Mouse (Mus musculus) myocyte (in vitro differentiated cells): ENCODE results near the gene Lrrc8b.

Source experiments
- MAX ChIP-seq: IDR thresholded peaks from one replicate; pipeline ENCODE4 v1.6.1; 2011; ENCODE audit warnings: low read depth, mild to moderate bottlenecking, control low read depth
- MYOD1 ChIP-seq, 3 experiments: IDR thresholded peaks; one replicate each; pipeline ENCODE4 v1.6.1; 2011; ENCODE audit warnings: control low read depth in 2 of 3, low read depth in 2 of 3, mild to moderate bottlenecking in 2 of 3, moderate library complexity in 1 of 3; ENCODE audit not compliant: insufficient read length in 2 of 3, control insufficient read depth in 1 of 3
- MYOG ChIP-seq, 3 experiments: IDR thresholded peaks; one replicate each; pipeline ENCODE4 v1.6.1; 2011; ENCODE audit warnings: control low read depth in 2 of 3, low read depth in 2 of 3, mild to moderate bottlenecking in 2 of 3; ENCODE audit not compliant: insufficient read length in 2 of 3, control insufficient read depth in 1 of 3, insufficient read depth in 1 of 3
- POLR2A ChIP-seq: IDR thresholded peaks from one replicate; pipeline ENCODE4 v1.6.1; 2011; ENCODE audit warnings: low read depth, mild to moderate bottlenecking, control low read depth, moderate library complexity; ENCODE audit not compliant: insufficient read length
- REST ChIP-seq: IDR thresholded peaks from one replicate; pipeline ENCODE4 v1.6.1; 2011; ENCODE audit warnings: mild to moderate bottlenecking, control low read depth, moderate library complexity; ENCODE audit not compliant: insufficient read depth, insufficient read length
- TCF12 ChIP-seq: IDR thresholded peaks from one replicate; pipeline ENCODE4 v1.6.1; 2011; ENCODE audit warnings: mild to moderate bottlenecking, control low read depth; ENCODE audit not compliant: poor library complexity, insufficient read depth, severe bottlenecking
- TCF3 ChIP-seq: IDR thresholded peaks from one replicate; pipeline ENCODE4 v1.6.1; 2011; ENCODE audit warnings: low read depth, control low read depth; ENCODE audit not compliant: insufficient read length
- USF1 ChIP-seq: IDR thresholded peaks from one replicate; pipeline ENCODE4 v1.6.1; 2011; ENCODE audit warnings: low read depth, mild to moderate bottlenecking, control low read depth, moderate library complexity

DNA sequence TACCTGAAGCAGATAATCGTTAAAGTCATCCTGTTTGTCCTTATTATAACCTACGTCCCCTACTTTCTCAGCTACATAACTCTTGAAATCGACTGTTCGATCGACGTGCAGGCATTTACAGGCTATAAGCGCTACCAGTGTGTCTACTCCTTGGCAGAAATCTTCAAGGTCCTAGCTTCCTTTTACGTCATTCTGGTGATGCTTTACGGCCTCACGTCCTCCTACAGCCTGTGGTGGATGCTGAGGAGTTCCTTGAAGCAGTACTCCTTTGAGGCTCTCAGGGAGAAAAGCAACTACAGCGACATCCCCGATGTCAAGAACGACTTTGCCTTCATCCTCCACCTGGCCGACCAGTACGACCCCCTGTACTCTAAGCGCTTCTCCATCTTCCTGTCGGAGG, 65.0 kb downstream of the Lrrc8b start:
- no peak for TF ChIP-seq POLR2A
- no peak for TF ChIP-seq USF1
- no peak for TF ChIP-seq TCF3
- no peak for TF ChIP-seq MYOG (IDR thresholded peaks at IDR 0.05; ENCODE audit: control insufficient read depth in 1 of 3, insufficient read depth in 1 of 3, insufficient read length in 2 of 3, low read depth in 2 of 3)
- TF ChIP-seq MAX = no peak
- no peak for TF ChIP-seq TCF12
- no peak for TF ChIP-seq REST
- no peak for TF ChIP-seq MYOD1 (IDR thresholded peaks at IDR 0.05; ENCODE audit: control insufficient read depth in 1 of 3, insufficient read length in 2 of 3, low read depth in 2 of 3)
